Mouse (Mus musculus) intestine, embryonic 15.5 days (tissue): Measurements from ENCODE around the gene Myh15. TPM values are rescaled to one million over a fixed set of nuclear protein-coding genes. Genes with fewer than 3 reads are reported as not detected.

ENCODE experiments used
- ATAC-seq: fragments of 200-750 bp; cut with Nextera tagmentation; 2 replicates; pipeline ENCODE4 v1.8.0; 2017; ENCODE audit warnings: moderate TSS enrichment, moderate library complexity
- H3K27ac ChIP-seq: fragments of 300-500 bp; sonication (generic); 2 replicates; pipeline ENCODE4 v1.5.1; 2015; ENCODE audit warnings: mild to moderate bottlenecking, inconsistent platforms
- H3K27me3 ChIP-seq: fragments of 300-500 bp; sonication (generic); replicated peaks from 2 replicates; pipeline ENCODE4 v1.6.1; 2015; ENCODE audit warnings: inconsistent platforms
- H3K36me3 ChIP-seq: fragments of 300-500 bp; sonication (generic); 2 replicates; pipeline ENCODE4 v1.6.1; 2015; ENCODE audit warnings: inconsistent platforms
- H3K4me1 ChIP-seq: fragments of 300-500 bp; sonication (generic); replicated peaks from 2 replicates; pipeline ENCODE4 v1.6.1; 2015; ENCODE audit warnings: inconsistent platforms
- H3K4me2 ChIP-seq: fragments of 300-500 bp; sonication (generic); replicated peaks from 2 replicates; pipeline ENCODE4 v1.6.1; 2015; ENCODE audit warnings: mild to moderate bottlenecking, inconsistent platforms
- H3K4me3 ChIP-seq: fragments of 300-500 bp; sonication (generic); replicated peaks from 2 replicates; pipeline ENCODE4 v1.5.1; 2015; ENCODE audit warnings: inconsistent platforms
- H3K9ac ChIP-seq: fragments of 300-500 bp; sonication (generic); 2 replicates; pipeline ENCODE4 v1.6.1; 2015; ENCODE audit warnings: inconsistent platforms
- H3K9me3 ChIP-seq: fragments of 300-500 bp; sonication (generic); 2 replicates; pipeline ENCODE4 v1.6.1; 2016; ENCODE audit warnings: inconsistent platforms
- WGBS: fragments of 180-500 bp; shearing (Covaris S2); methylation state at CpG from one replicate; pipeline ENCODE4 v1.1.7; 2015; 5-methylcytosine and 5-hydroxymethylcytosine counted together
- polyA plus RNA-seq: library from polyadenylated mRNA; unstranded; fragments of >200 nt; fragmentation: Nextera tagmentation; extraction: Ambion mirVana; gene quantifications from 2 replicates; pipeline ENCODE4 v1.2.1, GENCODE M21; 2015

Gene Myh15
- not detected in 2 replicates for polyA plus RNA-seq

DNA sequence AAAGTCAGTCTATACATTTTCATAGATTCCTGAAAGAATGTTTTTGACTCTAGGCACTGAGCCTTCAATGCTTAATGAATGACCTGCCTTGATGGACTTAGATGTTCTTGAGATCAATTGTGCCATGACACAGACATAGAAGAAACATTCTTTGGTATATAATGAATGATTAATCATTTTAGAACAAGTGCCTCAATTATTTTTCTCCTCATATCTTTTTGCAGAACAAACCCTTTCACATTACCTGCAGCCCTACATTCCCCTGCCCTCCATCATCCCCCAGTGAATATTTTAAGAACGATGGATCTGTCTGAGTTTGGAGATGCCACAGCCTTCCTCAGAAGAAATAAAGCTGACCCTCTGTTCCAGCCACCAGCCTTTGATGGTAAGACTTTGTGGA lies at the start of gene Myh15:
Gene Myh15 (plus strand): TSS at position 301 of the 400 bp plus-strand sequence.
- Histone ChIP-seq H3K9me3 (no peaks in the 10 kb centered on the region), H3K9ac (no peak within 1 kb of the TSS), H3K36me3 (no peaks in the 10 kb centered on the region), H3K4me3 (no peak within 1 kb of the TSS), H3K27me3 (no peaks in the 10 kb centered on the region), H3K4me1 (no peaks in the 10 kb centered on the region), H3K4me2 (no peak within 1 kb of the TSS), H3K27ac (no peak within 1 kb of the TSS)
- no peak for ATAC-seq
- WGBS, result 91% methylated on average over 1 of the region's 1 CpGs

DNA sequence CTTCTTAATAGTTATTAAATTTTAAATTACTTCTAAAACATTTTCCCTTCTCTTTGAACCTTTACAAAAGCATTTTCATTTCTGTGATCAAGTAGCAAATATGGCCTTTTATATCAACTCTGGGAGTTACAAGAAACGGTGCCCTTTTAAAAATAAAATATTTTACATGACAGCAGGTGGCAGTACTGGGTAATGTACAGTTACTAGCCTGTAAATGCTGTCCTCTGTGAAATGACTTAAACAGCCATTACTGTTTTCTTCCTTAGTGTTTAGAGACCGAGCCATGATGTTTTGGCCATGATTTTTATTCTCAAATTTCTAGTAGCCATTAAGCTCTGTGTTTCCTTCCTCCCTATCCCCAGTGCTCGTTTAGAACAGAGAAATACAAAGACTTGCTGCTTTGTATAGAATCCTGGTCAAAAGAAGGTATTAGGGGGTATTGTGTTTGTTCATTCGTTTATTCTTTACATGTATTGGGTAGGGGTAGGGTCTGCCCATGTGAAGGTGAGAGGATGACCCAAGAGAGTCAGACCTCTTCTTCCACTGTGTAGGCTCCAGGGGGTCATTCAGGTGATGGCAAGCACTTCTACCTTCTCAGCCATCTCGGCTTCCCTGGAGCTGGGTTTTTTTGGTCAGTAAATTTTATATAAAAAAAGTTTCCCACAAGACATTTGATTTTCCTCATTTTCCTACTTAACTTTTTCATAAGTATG lies 40.5 kb upstream of the Myh15 start:
- 82% methylated on average over 5 of the region's 5 CpGs for WGBS
- Histone ChIP-seq H3K36me3 (peaks cover 7% of the 10 kb centered on the region; the same call in 1 of the 2 replicates), H3K4me1 (no peaks in the 10 kb centered on the region), H3K4me3 (no peak overlapping the region), H3K9ac (no peak overlapping the region), H3K27me3 (no peaks in the 10 kb centered on the region), H3K27ac (no peak overlapping the region), H3K4me2 (no peak overlapping the region), H3K9me3 (no peaks in the 10 kb centered on the region)
- no peak for ATAC-seq

DNA sequence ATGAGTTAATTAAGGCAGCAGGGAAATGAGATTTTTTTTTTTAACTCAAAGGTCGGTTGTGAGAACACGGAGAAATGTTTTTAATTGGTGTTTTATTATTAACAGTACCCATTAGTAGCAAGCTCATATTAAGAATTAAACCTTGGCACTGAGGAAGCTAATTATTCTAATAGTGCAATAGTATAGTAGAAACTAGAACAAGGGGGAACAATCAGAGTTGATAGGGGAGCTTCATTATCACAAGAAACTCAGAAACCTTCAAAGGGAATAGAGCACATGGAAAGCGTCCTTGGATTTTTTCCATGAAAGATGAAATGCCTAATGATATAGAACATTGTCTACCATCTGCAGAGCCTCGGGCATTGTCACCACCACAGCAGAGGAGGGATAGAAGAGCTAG lies 21.4 kb upstream of the Myh15 start:
- no peak for ATAC-seq
- no peaks in the 10 kb centered on the region for H3K9me3 ChIP-seq
- no peak overlapping the region for H3K9ac ChIP-seq
- WGBS, result 69% methylated on average over 4 of the region's 4 CpGs
- no peaks in the 10 kb centered on the region for H3K36me3 ChIP-seq
- H3K4me1 ChIP-seq, result no peaks in the 10 kb centered on the region
- no peak overlapping the region for H3K4me2 ChIP-seq
- H3K27ac ChIP-seq, result no peak overlapping the region
- H3K27me3 ChIP-seq, result no peaks in the 10 kb centered on the region
- no peak overlapping the region for H3K4me3 ChIP-seq

DNA sequence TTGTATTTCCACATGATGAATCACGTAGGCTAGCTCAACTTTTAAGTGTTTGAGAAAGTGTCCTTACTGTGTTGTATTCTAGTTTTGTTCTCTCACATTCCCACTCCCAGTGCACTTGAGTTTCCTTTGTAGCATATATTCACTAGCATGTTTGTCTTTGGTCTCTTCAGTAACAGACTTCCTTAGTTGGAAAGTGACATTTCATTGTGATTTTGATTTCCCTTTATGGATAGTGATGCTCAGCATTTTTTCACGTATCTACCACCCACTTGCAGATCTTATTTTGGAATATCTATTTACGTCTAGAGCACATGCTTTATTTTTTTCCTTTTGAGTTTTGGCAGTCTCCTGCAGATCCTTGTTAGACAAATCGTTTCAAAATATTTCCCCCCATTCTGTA lies 19.5 kb upstream of the Myh15 start:
- H3K9me3 ChIP-seq, result no peaks in the 10 kb centered on the region
- H3K27ac ChIP-seq, result no peak overlapping the region
- H3K4me2 ChIP-seq, result no peak overlapping the region
- H3K4me3 ChIP-seq, result no peak overlapping the region
- no peaks in the 10 kb centered on the region for H3K4me1 ChIP-seq
- H3K36me3 ChIP-seq, result no peaks in the 10 kb centered on the region
- H3K9ac ChIP-seq, result no peak overlapping the region
- no peak for ATAC-seq
- WGBS, result 76% methylated on average over 4 of the region's 4 CpGs
- H3K27me3 ChIP-seq, result no peaks in the 10 kb centered on the region

DNA sequence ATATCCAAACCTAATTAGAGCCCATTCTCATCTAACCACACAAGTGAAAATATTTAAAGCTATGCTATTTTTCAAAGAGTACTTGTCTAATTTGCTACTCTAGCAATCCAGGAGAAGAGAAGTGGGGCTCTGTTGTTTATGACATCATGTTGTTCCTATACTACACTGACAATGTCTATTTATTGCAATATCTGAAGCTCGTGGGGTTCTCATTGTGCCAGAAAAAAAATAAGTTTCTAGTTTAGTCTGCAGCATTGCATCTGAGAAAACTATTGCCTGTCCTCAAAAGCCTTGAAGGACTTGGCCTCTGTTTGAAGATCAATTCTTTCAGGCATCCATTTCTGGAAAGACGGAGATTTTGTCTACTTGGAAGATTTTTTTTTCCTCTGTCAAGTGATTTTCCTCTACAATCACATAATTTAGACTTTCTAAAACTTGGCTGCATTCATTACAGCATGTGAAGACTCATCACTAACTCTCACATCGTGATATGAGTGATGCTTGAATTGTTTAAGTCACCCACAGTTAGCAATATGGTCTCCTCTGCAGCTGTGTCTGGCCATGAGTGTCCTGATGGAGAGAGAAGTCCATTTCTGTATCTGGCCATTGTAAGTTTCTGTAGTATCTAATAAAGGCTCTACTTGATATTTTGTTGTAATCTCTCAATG lies 16.6 kb upstream of the Myh15 start:
- Histone ChIP-seq H3K4me2 (no peak overlapping the region), H3K27ac (no peak overlapping the region), H3K9me3 (no peaks in the 10 kb centered on the region), H3K36me3 (no peaks in the 10 kb centered on the region), H3K4me3 (no peak overlapping the region), H3K9ac (no peak overlapping the region), H3K27me3 (no peaks in the 10 kb centered on the region), H3K4me1 (no peaks in the 10 kb centered on the region)
- no peak for ATAC-seq
- 82% methylated on average over 3 of the region's 3 CpGs for WGBS

DNA sequence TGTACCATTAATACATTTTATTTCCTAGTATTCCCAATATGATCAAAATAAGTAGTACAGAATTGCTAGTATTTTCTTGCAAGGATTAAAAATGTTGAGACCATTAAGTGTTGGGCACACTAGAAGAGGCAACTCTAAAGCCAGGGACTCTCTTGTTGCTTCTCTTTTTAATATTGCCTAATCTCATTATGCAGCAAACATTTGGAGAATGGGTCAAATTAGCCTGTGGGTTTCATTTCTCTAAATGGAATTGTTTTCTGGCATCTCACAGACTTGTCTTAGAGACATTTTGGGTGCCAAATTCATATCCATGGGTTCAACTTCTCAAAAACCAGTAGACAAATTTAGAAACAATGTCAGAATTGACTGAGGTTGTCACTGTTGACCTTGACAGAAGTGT lies 8.1 kb upstream of the Myh15 start:
- H3K27me3 ChIP-seq, result no peaks in the 10 kb centered on the region
- no peak for ATAC-seq
- H3K4me1 ChIP-seq, result no peaks in the 10 kb centered on the region
- H3K36me3 ChIP-seq, result no peaks in the 10 kb centered on the region
- no peak overlapping the region for H3K4me2 ChIP-seq
- no peak overlapping the region for H3K4me3 ChIP-seq
- no peaks in the 10 kb centered on the region for H3K9me3 ChIP-seq
- H3K27ac ChIP-seq, result no peak overlapping the region
- no peak overlapping the region for H3K9ac ChIP-seq

DNA sequence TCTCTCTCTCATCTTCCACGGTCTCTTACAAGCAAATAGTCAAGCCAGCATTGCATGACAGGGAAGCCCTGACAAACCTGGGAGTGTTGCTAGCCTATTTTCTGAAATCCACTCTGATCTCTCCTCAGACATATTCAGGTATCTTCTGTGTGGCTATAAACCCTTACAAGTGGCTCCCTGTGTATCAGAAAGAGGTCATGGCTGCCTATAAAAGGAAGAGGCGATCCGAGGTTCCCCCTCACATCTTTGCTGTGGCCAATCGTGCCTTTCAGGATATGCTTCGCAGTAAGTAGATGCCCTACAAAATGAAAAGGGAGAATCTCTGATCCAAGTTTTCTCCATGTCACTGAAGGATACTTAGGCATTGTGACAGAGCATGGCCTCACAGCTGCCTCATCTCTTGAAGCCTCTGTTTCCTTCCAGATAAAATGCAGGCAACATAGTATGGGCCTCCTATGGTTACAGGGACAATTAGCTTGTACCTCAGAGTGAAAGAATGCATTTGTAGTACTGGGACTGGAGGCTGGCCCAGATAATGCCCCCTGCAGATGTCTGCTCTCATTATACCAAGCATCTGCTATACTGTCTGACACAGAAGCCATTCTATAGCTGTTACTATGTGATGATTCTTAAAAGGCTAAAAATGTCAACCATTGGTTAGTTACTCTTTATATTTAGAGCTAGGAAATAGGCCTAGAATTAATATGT lies 12.1 kb downstream of the Myh15 start:
- H3K27me3 ChIP-seq, result no peaks in the 10 kb centered on the region
- no peak overlapping the region for H3K9ac ChIP-seq
- H3K4me2 ChIP-seq, result no peak overlapping the region
- no peaks in the 10 kb centered on the region for H3K9me3 ChIP-seq
- no peaks in the 10 kb centered on the region for H3K4me1 ChIP-seq
- no peak for ATAC-seq
- no peak overlapping the region for H3K4me3 ChIP-seq
- WGBS, result 89% methylated on average over 5 of the region's 5 CpGs
- H3K27ac ChIP-seq, result no peak overlapping the region
- H3K36me3 ChIP-seq, result no peaks in the 10 kb centered on the region

DNA sequence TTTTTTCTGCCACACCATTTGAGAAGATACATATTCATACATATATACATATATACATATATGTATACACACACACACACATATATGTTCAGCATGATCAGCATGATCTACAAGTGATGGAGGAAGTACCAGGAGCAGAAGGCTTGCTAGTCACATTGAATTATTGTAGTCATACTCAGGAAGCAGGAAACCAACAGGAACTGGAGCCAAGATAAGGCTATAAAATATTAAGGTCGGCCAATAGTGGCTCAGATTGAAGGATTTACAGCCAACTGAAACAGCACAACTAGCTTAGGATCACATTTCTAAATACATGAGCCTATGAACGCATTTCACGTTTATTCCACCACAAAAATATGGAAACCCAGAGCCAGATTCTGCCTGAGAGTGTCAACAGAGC lies 14.0 kb downstream of the Myh15 start:
- Histone ChIP-seq H3K4me2 (no peak overlapping the region), H3K4me1 (no peaks in the 10 kb centered on the region), H3K36me3 (no peaks in the 10 kb centered on the region), H3K4me3 (no peak overlapping the region), H3K9ac (no peak overlapping the region), H3K27me3 (no peaks in the 10 kb centered on the region), H3K27ac (no peak overlapping the region), H3K9me3 (no peaks in the 10 kb centered on the region)
- WGBS, result 71% methylated on average over 3 of the region's 3 CpGs
- ATAC-seq, result no peak

DNA sequence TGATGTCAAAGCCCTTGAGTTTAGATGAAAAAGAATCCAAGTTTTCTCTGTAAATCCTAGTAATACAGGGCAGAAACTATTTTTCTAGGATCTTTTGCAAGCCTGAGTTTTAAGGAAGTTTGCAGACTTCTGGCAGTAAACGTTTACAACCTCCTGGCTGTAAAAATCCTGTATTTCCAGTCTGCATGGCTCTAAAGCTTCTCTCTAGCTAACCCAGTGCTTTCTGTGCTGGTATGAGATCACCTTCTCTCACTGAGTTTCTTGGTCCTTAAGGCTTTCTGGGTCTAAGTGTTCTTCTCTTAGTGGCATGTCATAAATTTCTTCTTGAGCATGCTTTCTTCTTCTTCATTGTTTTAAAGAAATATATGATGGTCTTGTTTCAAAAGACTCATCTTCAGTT lies 70.7 kb downstream of the Myh15 start:
- Histone ChIP-seq H3K27ac (no peak overlapping the region), H3K9ac (no peak overlapping the region), H3K9me3 (no peaks in the 10 kb centered on the region), H3K36me3 (no peaks in the 10 kb centered on the region), H3K4me2 (no peak overlapping the region), H3K27me3 (no peaks in the 10 kb centered on the region), H3K4me3 (no peak overlapping the region), H3K4me1 (no peaks in the 10 kb centered on the region)
- WGBS, result 14% methylated on average over 1 of the region's 1 CpGs
- ATAC-seq, result peak; percentile 88

DNA sequence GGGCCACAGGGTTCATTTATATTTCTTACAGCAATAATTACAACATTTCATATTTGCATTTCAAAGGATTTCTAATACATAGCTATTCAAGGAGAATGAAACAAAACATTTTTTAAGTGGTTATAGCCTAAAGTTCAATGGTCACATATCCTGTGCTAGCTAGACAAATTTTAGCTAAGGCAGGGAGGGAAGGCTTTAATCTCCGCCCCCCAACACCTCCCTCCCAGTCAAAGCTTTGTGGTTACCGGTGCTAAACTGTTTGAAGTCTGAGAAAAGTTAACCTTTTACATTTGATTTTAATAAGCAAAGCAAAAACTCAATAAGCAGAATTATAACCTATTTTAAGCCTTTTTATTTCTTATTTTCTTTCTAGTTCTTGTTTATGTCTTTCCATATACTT lies 98.9 kb downstream of the Myh15 start:
- no peaks in the 10 kb centered on the region for H3K9me3 ChIP-seq
- H3K27ac ChIP-seq, result no peak overlapping the region
- H3K4me2 ChIP-seq, result no peak overlapping the region
- no peaks in the 10 kb centered on the region for H3K4me1 ChIP-seq
- 80% methylated on average over 2 of the region's 2 CpGs for WGBS
- no peak overlapping the region for H3K9ac ChIP-seq
- no peaks in the 10 kb centered on the region for H3K27me3 ChIP-seq
- ATAC-seq, result no peak
- no peaks in the 10 kb centered on the region for H3K36me3 ChIP-seq
- no peak overlapping the region for H3K4me3 ChIP-seq

DNA sequence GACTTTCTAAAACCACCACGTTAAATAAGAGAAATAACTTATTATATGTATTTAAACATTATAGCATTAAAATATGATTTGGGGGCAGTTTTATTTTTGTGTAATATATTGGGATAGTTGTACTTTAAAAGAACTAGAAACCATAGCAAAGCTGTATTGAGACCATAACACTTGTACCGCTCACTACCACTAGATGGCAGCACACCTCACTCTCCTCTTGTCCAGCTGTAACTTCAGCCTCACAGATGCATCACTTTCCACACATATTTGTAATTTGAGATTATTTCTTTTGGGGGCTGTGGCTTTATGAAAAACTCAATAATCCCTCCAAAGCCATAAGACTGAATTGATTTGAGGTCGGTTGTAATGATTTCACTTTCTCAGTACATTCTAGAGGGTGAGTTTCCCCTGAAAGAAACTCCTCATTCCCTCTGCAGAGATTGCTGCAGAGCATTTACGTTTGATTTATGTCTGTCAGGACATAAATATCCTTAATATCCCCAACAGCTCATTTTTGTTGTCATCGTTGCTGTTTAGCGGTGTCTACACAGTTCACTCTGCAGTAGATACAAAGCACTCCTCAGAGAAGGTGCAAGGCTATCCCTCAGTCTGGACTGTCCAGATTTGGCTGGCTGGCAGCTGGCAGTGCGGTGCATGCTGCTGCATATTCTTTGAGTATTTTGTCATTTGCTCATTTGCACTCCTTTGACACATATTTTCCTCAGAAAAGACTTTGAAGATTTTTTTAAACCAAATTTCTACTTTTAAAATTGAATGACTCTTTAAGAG lies 107.3 kb downstream of the Myh15 start:
- ATAC-seq, result peak; percentile 77
- 36% methylated on average over 7 of the region's 7 CpGs for WGBS

DNA sequence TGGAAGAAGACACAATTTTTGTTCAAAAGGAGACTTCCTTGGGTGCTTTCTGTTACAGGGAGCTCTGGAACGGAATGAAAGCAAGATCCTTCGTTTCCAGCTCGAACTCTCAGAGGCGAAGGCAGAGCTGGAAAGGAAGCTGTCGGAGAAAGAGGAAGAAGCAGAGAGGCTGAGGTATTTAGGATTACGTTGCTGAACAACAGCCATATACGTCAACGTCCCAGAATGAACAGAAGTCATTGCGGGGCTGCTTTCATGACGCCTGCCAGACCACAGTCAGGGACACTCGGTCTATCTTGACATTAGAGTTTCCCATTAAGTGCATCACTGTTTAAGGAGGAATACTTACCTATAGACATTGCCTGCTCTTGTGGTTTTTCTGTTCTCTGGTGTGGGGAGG lies 108.4 kb downstream of the Myh15 start:
- Histone ChIP-seq H3K4me3 (no peak overlapping the region), H3K4me1 (no peaks in the 10 kb centered on the region), H3K27ac (no peak overlapping the region), H3K27me3 (no peaks in the 10 kb centered on the region), H3K36me3 (no peaks in the 10 kb centered on the region), H3K4me2 (no peak overlapping the region), H3K9ac (no peak overlapping the region), H3K9me3 (no peaks in the 10 kb centered on the region)
- no peak for ATAC-seq
- WGBS, result 76% methylated on average over 11 of the region's 11 CpGs

More for the DNA sequence above, 107.3 kb downstream of the Myh15 start:
- no peaks in the 10 kb centered on the region for H3K27me3 ChIP-seq
- H3K36me3 ChIP-seq, result no peaks in the 10 kb centered on the region
- no peaks in the 10 kb centered on the region for H3K4me1 ChIP-seq
- H3K4me3 ChIP-seq, result no peak overlapping the region
- no peaks in the 10 kb centered on the region for H3K9me3 ChIP-seq
- H3K4me2 ChIP-seq, result no peak overlapping the region
- no peak overlapping the region for H3K27ac ChIP-seq
- no peak overlapping the region for H3K9ac ChIP-seq
